Mouse (Mus musculus) hindbrain, embryonic 16.5 days (tissue): ENCODE data around the gene Vangl1. TPM values are rescaled to one million over a fixed set of nuclear protein-coding genes. Genes with fewer than 3 reads are reported as not detected.

ENCODE experiments used
- ATAC-seq: fragments of 200-750 bp; cut with Nextera tagmentation; 2 replicates; pipeline ENCODE4 v1.8.0; 2017; ENCODE audit warnings: moderate TSS enrichment, moderate library complexity
- H3K27ac ChIP-seq: fragments of 300-500 bp; sonication (generic); 2 replicates; pipeline ENCODE4 v1.5.1; 2014; ENCODE audit warnings: low read depth, mild to moderate bottlenecking, control low read depth, low read length, moderate library complexity
- H3K27me3 ChIP-seq: fragments of 300-500 bp; sonication (generic); replicated peaks from 2 replicates; pipeline ENCODE4 v1.6.1; 2014; ENCODE audit warnings: low read length; ENCODE audit not compliant: control insufficient read depth, insufficient read depth
- H3K36me3 ChIP-seq: fragments of 300-500 bp; sonication (generic); 2 replicates; pipeline ENCODE4 v1.6.1; 2014; ENCODE audit warnings: mild to moderate bottlenecking, low read length, moderate library complexity, mixed read lengths; ENCODE audit not compliant: control insufficient read depth, insufficient read depth
- H3K4me1 ChIP-seq: fragments of 300-500 bp; sonication (generic); 2 replicates; pipeline ENCODE4 v1.6.1; 2014; ENCODE audit warnings: low read depth, low read length; ENCODE audit not compliant: control insufficient read depth, insufficient read depth
- H3K4me2 ChIP-seq: fragments of 300-500 bp; sonication (generic); 2 replicates; pipeline ENCODE4 v1.6.1; 2014; ENCODE audit warnings: mild to moderate bottlenecking, low read length, control low read depth, moderate library complexity
- H3K4me3 ChIP-seq: fragments of 300-500 bp; sonication (generic); 2 replicates; pipeline ENCODE4 v1.5.1; 2014; ENCODE audit warnings: mild to moderate bottlenecking, low read length, control low read depth, moderate library complexity
- H3K9ac ChIP-seq: fragments of 300-500 bp; sonication (generic); 2 replicates; pipeline ENCODE4 v1.6.1; 2014; ENCODE audit warnings: low read depth, mild to moderate bottlenecking, control low read depth, low read length, moderate library complexity
- H3K9me3 ChIP-seq: fragments of 300-500 bp; sonication (generic); 2 replicates; pipeline ENCODE4 v1.6.1; 2014; ENCODE audit warnings: mild to moderate bottlenecking, low read length, moderate library complexity; ENCODE audit not compliant: control insufficient read depth
- WGBS: fragments of 180-500 bp; shearing (Covaris S2); extraction: QIAGEN DNeasy Blood & Tissue Kit; methylation state at CpG from one replicate; pipeline ENCODE4 v1.1.7; 2014; 5-methylcytosine and 5-hydroxymethylcytosine counted together
- polyA plus RNA-seq: library from polyadenylated mRNA; unstranded; fragments of >200 nt; fragmentation: Nextera tagmentation; extraction: Ambion mirVana; gene quantifications from 2 replicates; pipeline ENCODE4 v1.2.1, GENCODE M21; 2015

Gene Vangl1
- polyA plus RNA-seq, 1 experiment from 2014 or later = 7.9 TPM

GRCm38 (mm10) chr3:102194291-102195051 lies 10.0 kb downstream of the Vangl1 start:
- peak; percentile 69 for ATAC-seq
- H3K27ac ChIP-seq = peak overlapping the region; percentile 37
- no peaks in the 10 kb centered on the region for H3K36me3 ChIP-seq
- no peaks in the 10 kb centered on the region for H3K9me3 ChIP-seq
- peaks cover 39% of the 10 kb centered on the region for H3K4me1 ChIP-seq
- WGBS = 4% methylated on average over 11 of the region's 11 CpGs
- H3K4me2 ChIP-seq = peak overlapping the region; percentile 38
- H3K9ac ChIP-seq = no peak overlapping the region; the same call in 1 of the 2 replicates
- no peak overlapping the region for H3K4me3 ChIP-seq
- no peaks in the 10 kb centered on the region for H3K27me3 ChIP-seq

DNA sequence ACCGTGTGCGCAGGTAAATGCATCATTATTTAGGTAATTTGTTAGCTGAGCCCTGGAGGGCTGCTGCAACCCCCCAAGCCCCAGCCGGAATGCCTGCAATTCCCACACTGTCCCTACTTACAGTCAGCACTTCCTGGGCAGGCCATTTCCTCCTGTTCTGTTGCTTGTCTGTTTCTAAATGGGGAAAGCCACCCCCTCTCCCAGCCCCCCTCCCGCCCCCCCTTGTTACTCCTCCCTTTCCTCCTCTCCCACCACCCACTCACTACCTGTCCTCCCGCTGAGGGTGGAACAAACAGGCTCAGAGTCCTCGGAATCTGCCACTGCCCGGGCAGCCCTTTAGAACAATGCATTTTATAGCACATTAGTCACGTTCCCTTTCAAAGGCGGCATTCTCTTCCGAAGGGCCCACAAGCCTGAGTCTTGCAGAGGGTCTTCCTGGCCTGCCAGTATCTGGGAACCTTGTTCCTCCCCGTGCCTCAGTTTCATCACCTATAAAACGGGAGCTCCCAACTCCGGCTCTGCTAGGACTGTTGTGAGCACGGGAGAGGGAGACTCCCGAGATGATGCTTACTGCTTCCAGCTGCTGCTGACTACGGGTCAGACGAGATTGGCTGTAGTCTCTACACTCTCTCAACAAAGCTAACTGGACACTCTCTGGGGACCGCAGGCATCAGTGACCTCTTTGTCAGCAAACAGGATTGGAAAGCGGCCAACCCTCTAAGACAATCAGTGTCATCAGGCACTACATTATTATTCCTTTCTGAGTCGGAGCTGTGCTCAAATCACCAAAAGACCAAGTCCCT lies 10.8 kb downstream of the Vangl1 start:
- 4% methylated on average over 20 of the region's 20 CpGs for WGBS
- H3K4me2 ChIP-seq = peak overlapping the region; percentile 38
- H3K27me3 ChIP-seq = no peaks in the 10 kb centered on the region
- ATAC-seq = 0 out of 2 replicates have a peak, but pooled peaks have one; percentile 22
- H3K27ac ChIP-seq = peak overlapping the region; percentile 37
- H3K4me1 ChIP-seq = peaks cover 39% of the 10 kb centered on the region
- peak overlapping the region; percentile 47 for H3K9ac ChIP-seq
- H3K36me3 ChIP-seq = no peaks in the 10 kb centered on the region
- H3K9me3 ChIP-seq = no peaks in the 10 kb centered on the region
- H3K4me3 ChIP-seq = no peak overlapping the region

- H3K27ac ChIP-seq = no peak overlapping the region
- 53% methylated on average over 2 of the region's 2 CpGs for WGBS
- no peak overlapping the region for H3K9ac ChIP-seq
These were observed 11.9 kb downstream of the Vangl1 start for GRCm38 (mm10) chr3:102192621-102193020.

GRCm38 (mm10) chr3:102191575-102191974 lies 12.9 kb downstream of the Vangl1 start:
- Histone ChIP-seq H3K4me3 (no peak overlapping the region), H3K4me1 (peaks cover 29% of the 10 kb centered on the region), H3K27ac (no peak overlapping the region), H3K27me3 (no peaks in the 10 kb centered on the region), H3K9me3 (no peaks in the 10 kb centered on the region), H3K4me2 (no peak overlapping the region), H3K9ac (no peak overlapping the region), H3K36me3 (no peaks in the 10 kb centered on the region)
- WGBS = 66% methylated on average over 3 of the region's 3 CpGs
- ATAC-seq = no peak

More at GRCm38 (mm10) chr3:102192621-102193020, 11.9 kb downstream of the Vangl1 start:
- Histone ChIP-seq H3K9me3 (no peaks in the 10 kb centered on the region), H3K4me3 (no peak overlapping the region), H3K4me2 (no peak overlapping the region), H3K27me3 (no peaks in the 10 kb centered on the region), H3K4me1 (peaks cover 32% of the 10 kb centered on the region), H3K36me3 (no peaks in the 10 kb centered on the region)
- no peak for ATAC-seq

- Histone ChIP-seq H3K9me3 (no peaks in the 10 kb centered on the region; the same call in 1 of the 2 replicates), H3K4me3 (no peak overlapping the region), H3K36me3 (no peaks in the 10 kb centered on the region), H3K4me1 (peaks cover 29% of the 10 kb centered on the region), H3K27ac (no peak overlapping the region), H3K4me2 (no peak overlapping the region), H3K27me3 (no peaks in the 10 kb centered on the region), H3K9ac (no peak overlapping the region)
- ATAC-seq = no peak
These were observed 13.9 kb downstream of the Vangl1 start for GRCm38 (mm10) chr3:102190642-102191041.

- H3K4me3 ChIP-seq = no peak overlapping the region
- H3K36me3 ChIP-seq = no peaks in the 10 kb centered on the region
- H3K9ac ChIP-seq = no peak overlapping the region
- no peaks in the 10 kb centered on the region; the same call in 1 of the 2 replicates for H3K9me3 ChIP-seq
- no peak for ATAC-seq
- peaks cover 25% of the 10 kb centered on the region for H3K4me1 ChIP-seq
- WGBS = 12% methylated on average over 4 of the region's 4 CpGs
- no peaks in the 10 kb centered on the region for H3K27me3 ChIP-seq
- H3K27ac ChIP-seq = no peak overlapping the region
- H3K4me2 ChIP-seq = no peak overlapping the region
These were observed 14.5 kb downstream of the Vangl1 start for GRCm38 (mm10) chr3:102190015-102190414.

GRCm38 (mm10) chr3:102188972-102189371 lies 15.5 kb downstream of the Vangl1 start:
- 0 out of 2 replicates have a peak, but pooled peaks have one; percentile 19 for ATAC-seq
- Histone ChIP-seq H3K4me2 (no peak overlapping the region), H3K9ac (no peak overlapping the region), H3K4me1 (peaks cover 15% of the 10 kb centered on the region), H3K9me3 (no peaks in the 10 kb centered on the region; the same call in 1 of the 2 replicates), H3K4me3 (no peak overlapping the region), H3K36me3 (no peaks in the 10 kb centered on the region), H3K27ac (no peak overlapping the region), H3K27me3 (no peaks in the 10 kb centered on the region)
- 10% methylated on average over 6 of the region's 6 CpGs for WGBS

DNA sequence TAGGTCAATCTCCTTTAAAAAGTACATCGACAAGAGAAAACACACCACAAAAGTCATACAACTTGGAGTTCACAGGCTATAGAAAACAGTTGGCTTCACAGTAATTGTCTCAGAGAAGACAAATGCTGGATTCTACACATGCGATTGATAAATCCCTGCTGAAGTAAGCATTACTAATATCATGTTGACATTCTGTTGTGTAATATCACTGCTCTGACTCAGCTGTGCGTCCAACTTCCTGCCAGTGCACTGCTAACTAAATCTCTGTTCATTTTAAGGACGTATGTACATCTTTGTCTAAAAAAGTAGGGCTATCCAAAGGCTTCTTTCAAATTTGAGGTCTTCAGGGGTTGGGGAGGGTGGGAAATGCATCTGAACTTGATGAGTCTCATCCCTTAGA lies 17.1 kb downstream of the Vangl1 start:
- ATAC-seq = no peak
- Histone ChIP-seq H3K27ac (no peak overlapping the region), H3K9me3 (no peaks in the 10 kb centered on the region; the same call in 1 of the 2 replicates), H3K4me2 (no peak overlapping the region), H3K36me3 (no peaks in the 10 kb centered on the region), H3K4me3 (no peak overlapping the region), H3K4me1 (no peaks in the 10 kb centered on the region), H3K27me3 (no peaks in the 10 kb centered on the region), H3K9ac (no peak overlapping the region)
- WGBS = 87% methylated on average over 4 of the region's 4 CpGs

GRCm38 (mm10) chr3:102184721-102185120 lies 19.8 kb downstream of the Vangl1 start:
- H3K9ac ChIP-seq = no peak overlapping the region
- 76% methylated on average over 5 of the region's 5 CpGs for WGBS
- no peaks in the 10 kb centered on the region; the same call in 1 of the 2 replicates for H3K9me3 ChIP-seq
- no peak overlapping the region for H3K4me2 ChIP-seq
- no peak for ATAC-seq
- no peak overlapping the region for H3K4me3 ChIP-seq
- H3K27ac ChIP-seq = no peak overlapping the region
- no peaks in the 10 kb centered on the region for H3K36me3 ChIP-seq
- no peaks in the 10 kb centered on the region for H3K4me1 ChIP-seq
- H3K27me3 ChIP-seq = no peaks in the 10 kb centered on the region
